Mouse (Mus musculus) bone marrow macrophage, adult 2 months (primary cell): ENCODE results near the gene Pum2.

Experiments used
- CTCF ChIP-seq: IDR thresholded peaks from 2 replicates; pipeline ENCODE4 v1.5.1; 2012; ENCODE audit warnings: low read depth, mild to moderate bottlenecking, low read length, moderate library complexity
- POLR2A ChIP-seq: IDR thresholded peaks from 2 replicates; pipeline ENCODE4 v1.6.1; 2012; ENCODE audit warnings: mild to moderate bottlenecking, low read depth, low read length, borderline replicate concordance

DNA sequence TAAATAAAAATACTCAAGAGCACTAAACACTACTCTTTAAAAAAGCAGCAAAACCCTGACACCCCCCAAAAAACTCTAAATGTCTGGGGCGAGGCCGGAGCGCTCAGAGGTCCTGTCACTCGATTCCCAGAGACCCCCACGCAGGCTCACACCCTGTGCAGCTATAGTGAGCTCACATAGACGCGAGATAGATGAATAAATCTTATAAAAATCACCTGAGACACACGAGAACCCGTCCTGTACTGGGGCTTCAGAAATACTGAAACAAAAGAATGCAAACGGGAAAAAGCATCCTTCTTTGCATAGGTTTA is 32.6 kb upstream of the Pum2 start:
- no peak for TF ChIP-seq CTCF
- TF ChIP-seq POLR2A = no peak
